Mouse (Mus musculus): ENCODE results near the gene Rnls. TPM values are rescaled to one million over a fixed set of nuclear protein-coding genes. Genes with fewer than 3 reads are reported as not detected.
A peak's percentile ranks its signal among the peaks of the same experiment; 100 is the strongest.

The Rnls gene
- polyA plus RNA-seq, 1 experiment: 0.34 TPM

DNA sequence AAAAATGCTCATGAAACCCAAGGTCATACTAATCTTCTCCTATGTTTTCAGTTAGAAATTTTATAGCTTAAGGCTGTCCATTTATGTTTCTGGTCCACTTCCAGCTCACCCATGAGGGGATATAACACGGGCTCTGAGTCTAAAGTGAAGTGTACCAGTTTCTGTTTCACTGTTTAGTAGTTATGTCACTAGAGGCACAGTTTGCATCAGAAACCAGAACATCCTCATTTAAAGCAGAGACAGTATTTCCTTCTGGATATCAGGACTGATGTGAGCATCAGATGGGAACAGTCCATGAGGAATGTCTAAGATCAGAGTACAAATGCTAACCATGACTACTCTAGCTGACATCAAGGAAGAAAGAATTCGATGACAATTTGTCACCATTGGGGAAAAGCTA, 233.9 kb downstream of the Rnls start:
- no peak overlapping the region for H3K27ac ChIP-seq (ENCODE audit: insufficient read depth, low read length)

DNA sequence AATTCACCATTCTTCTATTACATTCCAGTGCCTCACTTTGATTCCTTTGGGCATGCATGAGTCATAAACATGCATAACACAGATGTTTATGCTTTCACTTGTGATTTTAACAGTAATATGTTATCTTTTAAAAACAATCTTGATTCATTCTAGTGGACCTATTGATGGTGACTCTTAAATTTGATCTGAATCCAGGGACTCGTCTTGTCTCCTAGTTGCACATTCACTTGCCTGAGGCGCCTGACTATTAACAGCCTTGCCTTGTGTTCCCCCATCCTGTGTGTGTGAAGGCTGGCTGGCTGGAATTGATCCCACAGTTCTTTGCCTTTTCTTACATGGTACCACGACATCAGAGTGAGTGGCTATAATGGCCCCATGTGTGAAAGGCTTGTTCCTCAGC, 243.7 kb downstream of the Rnls start:
- H3K36me3 ChIP-seq (ENCODE audit: control insufficient read depth, insufficient read depth, low read length): no peaks in the 10 kb centered on the region
- no peaks in the 10 kb centered on the region for H3K27me3 ChIP-seq (ENCODE audit: control insufficient read depth, insufficient read depth, low read length)
- no peak for DNase-seq (ENCODE audit: low read depth in 1 of 2, low spot score in 2 of 2)
- TF ChIP-seq CTCF (IDR thresholded peaks at IDR 0.05; ENCODE audit: extremely low read depth, insufficient read depth, insufficient read length, insufficient replicate concordance) (no peak), POLR2A (IDR thresholded peaks at IDR 0.05; ENCODE audit: low read depth, low read length) (no peak)
- WGBS: 85% methylated on average over 3 of the region's 3 CpGs
- no peak overlapping the region for H3K4me3 ChIP-seq (ENCODE audit: extremely low read depth, insufficient read depth, insufficient read length)
- no peak overlapping the region for H3K27ac ChIP-seq (ENCODE audit: insufficient read depth, low read length)
- no peaks in the 10 kb centered on the region for H3K4me1 ChIP-seq (ENCODE audit: control insufficient read depth, insufficient read depth, insufficient read length)

More for the DNA sequence above, 233.9 kb downstream of the Rnls start:
- no peak for TF ChIP-seq CTCF (IDR thresholded peaks at IDR 0.05; ENCODE audit: extremely low read depth, insufficient read depth, insufficient read length, insufficient replicate concordance)
- TF ChIP-seq POLR2A (IDR thresholded peaks at IDR 0.05; ENCODE audit: low read depth, low read length): no peak
- Histone ChIP-seq H3K27me3 (ENCODE audit: control insufficient read depth, insufficient read depth, low read length) (no peaks in the 10 kb centered on the region), H3K4me3 (ENCODE audit: extremely low read depth, insufficient read depth, insufficient read length) (no peak overlapping the region), H3K36me3 (ENCODE audit: control insufficient read depth, insufficient read depth, low read length) (no peaks in the 10 kb centered on the region), H3K4me1 (ENCODE audit: control insufficient read depth, insufficient read depth, insufficient read length) (no peaks in the 10 kb centered on the region)
- 39% methylated on average over 2 of the region's 2 CpGs for WGBS
- DNase-seq (ENCODE audit: low read depth in 1 of 2, low spot score in 2 of 2): no peak

DNA sequence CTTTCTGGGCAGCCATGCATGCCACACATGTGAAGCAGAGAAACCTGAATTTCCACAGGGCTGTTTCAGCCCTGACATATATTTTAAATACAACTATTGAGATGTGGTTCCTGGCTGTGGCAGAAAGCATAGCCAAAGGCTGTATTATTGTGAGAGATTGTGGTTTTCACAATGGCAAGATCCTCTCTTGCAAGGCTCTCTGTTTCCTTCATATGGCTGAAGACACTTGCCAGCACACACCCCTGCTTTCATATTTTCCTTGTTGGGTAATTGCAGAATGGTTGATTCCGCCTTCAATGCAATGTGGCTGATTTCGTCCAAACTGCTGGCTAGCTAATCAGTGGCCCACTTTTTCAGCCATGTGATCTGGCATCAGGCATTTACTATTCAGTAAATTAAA, 248.9 kb downstream of the Rnls start:
- DNase-seq (ENCODE audit: low read depth in 1 of 2, low spot score in 2 of 2): no peak
- Histone ChIP-seq H3K36me3 (ENCODE audit: control insufficient read depth, insufficient read depth, low read length) (no peaks in the 10 kb centered on the region), H3K4me3 (ENCODE audit: extremely low read depth, insufficient read depth, insufficient read length) (no peak overlapping the region), H3K4me1 (ENCODE audit: control insufficient read depth, insufficient read depth, insufficient read length) (no peaks in the 10 kb centered on the region), H3K27me3 (ENCODE audit: control insufficient read depth, insufficient read depth, low read length) (no peaks in the 10 kb centered on the region), H3K27ac (ENCODE audit: insufficient read depth, low read length) (no peak overlapping the region)
- no peak for TF ChIP-seq CTCF (IDR thresholded peaks at IDR 0.05; ENCODE audit: extremely low read depth, insufficient read depth, insufficient read length, insufficient replicate concordance)
- TF ChIP-seq POLR2A (IDR thresholded peaks at IDR 0.05; ENCODE audit: low read depth, low read length): no peak
- WGBS: 75% methylated on average over 2 of the region's 2 CpGs

DNA sequence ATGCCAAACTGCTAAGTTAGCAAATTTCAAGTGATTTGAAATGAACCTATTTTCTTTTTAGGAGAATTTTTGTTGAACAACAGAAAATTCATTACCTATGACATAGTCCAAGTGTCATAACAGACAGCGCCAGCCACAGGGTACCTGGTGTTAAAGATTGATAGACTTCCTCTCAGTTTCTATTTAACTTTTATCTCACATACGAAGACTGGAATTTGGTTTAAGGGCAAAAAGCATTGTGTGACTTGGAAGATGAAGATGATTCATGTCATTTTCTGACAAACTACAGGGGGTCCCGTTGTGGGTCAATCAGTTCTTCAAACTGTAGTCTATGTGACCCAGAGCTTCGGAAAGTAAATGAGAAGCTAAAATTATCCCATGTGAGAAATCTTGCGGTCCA, 254.8 kb downstream of the Rnls start:
- H3K36me3 ChIP-seq (ENCODE audit: control insufficient read depth, insufficient read depth, low read length): no peaks in the 10 kb centered on the region
- H3K4me3 ChIP-seq (ENCODE audit: extremely low read depth, insufficient read depth, insufficient read length): no peak overlapping the region
- H3K27me3 ChIP-seq (ENCODE audit: control insufficient read depth, insufficient read depth, low read length): no peaks in the 10 kb centered on the region
- WGBS: 91% methylated on average over 5 of the region's 5 CpGs
- no peak overlapping the region for H3K27ac ChIP-seq (ENCODE audit: insufficient read depth, low read length)
- no peak for DNase-seq (ENCODE audit: low read depth in 1 of 2, low spot score in 2 of 2)
- no peak for TF ChIP-seq POLR2A (IDR thresholded peaks at IDR 0.05; ENCODE audit: low read depth, low read length)
- TF ChIP-seq CTCF (IDR thresholded peaks at IDR 0.05; ENCODE audit: extremely low read depth, insufficient read depth, insufficient read length, insufficient replicate concordance): no peak
- no peaks in the 10 kb centered on the region for H3K4me1 ChIP-seq (ENCODE audit: control insufficient read depth, insufficient read depth, insufficient read length)

DNA sequence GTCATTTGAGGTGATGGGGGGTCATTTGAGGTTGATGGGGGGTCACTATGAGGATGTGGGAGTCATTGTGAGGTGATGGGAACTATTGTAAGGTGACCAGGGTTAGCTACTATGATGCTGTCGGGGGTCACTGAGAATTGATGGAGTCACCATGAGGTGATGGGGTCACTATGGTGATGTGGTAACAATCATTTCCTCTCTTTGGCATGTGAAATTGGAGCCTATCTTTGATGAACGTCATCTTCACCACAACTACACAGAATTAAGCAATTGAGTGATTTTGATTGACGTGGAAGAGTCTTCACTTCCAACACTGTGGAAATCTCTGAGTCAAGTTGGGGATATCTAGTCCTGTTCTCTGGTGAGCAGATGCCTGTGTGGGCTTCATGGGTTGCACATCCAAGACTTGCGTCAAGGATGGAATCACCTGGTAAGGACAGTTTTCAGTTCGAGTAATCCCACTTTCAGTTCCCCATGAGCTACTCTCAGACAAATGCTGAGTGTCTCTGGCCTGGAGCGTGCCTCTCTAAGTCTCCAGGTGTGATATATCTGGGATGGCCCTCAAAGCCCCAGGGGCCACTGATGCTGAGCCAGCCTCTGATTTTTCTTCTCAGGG, 269.4 kb downstream of the Rnls start:
- 61% methylated on average over 6 of the region's 6 CpGs for WGBS
- peaks cover 15% of the 10 kb centered on the region for H3K4me1 ChIP-seq (ENCODE audit: control insufficient read depth, insufficient read depth, insufficient read length)
- no peak overlapping the region for H3K4me3 ChIP-seq (ENCODE audit: extremely low read depth, insufficient read depth, insufficient read length)
- no peaks in the 10 kb centered on the region for H3K36me3 ChIP-seq (ENCODE audit: control insufficient read depth, insufficient read depth, low read length)
- H3K27ac ChIP-seq (ENCODE audit: insufficient read depth, low read length): no peak overlapping the region
- TF ChIP-seq CTCF (IDR thresholded peaks at IDR 0.05; ENCODE audit: extremely low read depth, insufficient read depth, insufficient read length, insufficient replicate concordance) (no peak), POLR2A (IDR thresholded peaks at IDR 0.05; ENCODE audit: low read depth, low read length) (no peak)
- no peak for DNase-seq (ENCODE audit: low read depth in 1 of 2, low spot score in 2 of 2)
- no peaks in the 10 kb centered on the region for H3K27me3 ChIP-seq (ENCODE audit: control insufficient read depth, insufficient read depth, low read length)

DNA sequence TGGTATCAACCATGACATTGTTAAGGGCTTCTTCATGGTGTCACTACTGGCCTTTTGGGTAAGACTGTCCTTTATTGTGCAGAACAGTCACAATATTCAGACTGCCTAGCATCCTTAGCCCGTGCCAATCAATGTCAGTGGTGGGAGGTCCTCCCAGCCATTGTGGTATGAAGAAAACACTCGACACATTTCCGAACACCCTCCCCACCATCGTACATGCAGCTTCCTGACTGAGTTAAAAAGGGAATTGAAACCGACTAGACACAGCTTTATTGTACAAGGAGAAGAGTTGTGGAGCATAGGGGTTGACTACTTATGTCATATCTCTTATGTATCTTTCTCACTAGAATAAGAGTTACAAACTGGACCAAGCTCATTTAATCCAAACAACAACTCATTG, 272.1 kb downstream of the Rnls start:
- Histone ChIP-seq H3K27ac (ENCODE audit: insufficient read depth, low read length) (peak overlapping the region; percentile 80), H3K4me1 (ENCODE audit: control insufficient read depth, insufficient read depth, insufficient read length) (peaks cover 15% of the 10 kb centered on the region), H3K36me3 (ENCODE audit: control insufficient read depth, insufficient read depth, low read length) (no peaks in the 10 kb centered on the region), H3K4me3 (ENCODE audit: extremely low read depth, insufficient read depth, insufficient read length) (no peak overlapping the region), H3K27me3 (ENCODE audit: control insufficient read depth, insufficient read depth, low read length) (no peaks in the 10 kb centered on the region)
- peak; percentile 62 for DNase-seq (ENCODE audit: low read depth in 1 of 2, low spot score in 2 of 2)
- 9% methylated on average over 5 of the region's 5 CpGs for WGBS
- no peak for TF ChIP-seq POLR2A (IDR thresholded peaks at IDR 0.05; ENCODE audit: low read depth, low read length)
- no peak for TF ChIP-seq CTCF (IDR thresholded peaks at IDR 0.05; ENCODE audit: extremely low read depth, insufficient read depth, insufficient read length, insufficient replicate concordance)

DNA sequence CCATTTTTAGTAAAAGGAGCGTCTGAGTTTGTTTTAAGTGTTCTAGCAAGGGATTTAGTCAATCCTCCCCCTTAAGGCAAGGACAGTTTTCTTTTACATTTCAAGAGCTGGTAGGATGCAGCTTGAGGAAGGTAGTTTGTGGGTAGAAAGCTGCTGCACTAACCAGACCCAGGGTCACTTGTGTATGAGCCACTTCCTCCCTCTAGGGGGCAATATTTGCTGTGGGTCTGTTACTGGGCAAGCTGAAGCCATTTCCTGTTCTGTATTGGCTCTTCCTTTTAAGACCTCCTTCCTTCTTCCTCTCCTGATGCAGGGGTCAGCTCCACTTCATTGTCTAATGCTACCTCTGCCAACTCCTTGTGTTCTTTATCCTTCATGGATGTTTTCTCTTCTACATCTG, 273.2 kb downstream of the Rnls start:
- Histone ChIP-seq H3K36me3 (ENCODE audit: control insufficient read depth, insufficient read depth, low read length) (no peaks in the 10 kb centered on the region), H3K4me3 (ENCODE audit: extremely low read depth, insufficient read depth, insufficient read length) (no peak overlapping the region), H3K27me3 (ENCODE audit: control insufficient read depth, insufficient read depth, low read length) (no peaks in the 10 kb centered on the region), H3K27ac (ENCODE audit: insufficient read depth, low read length) (peak overlapping the region; percentile 79; the same call in 1 of the 2 replicates), H3K4me1 (ENCODE audit: control insufficient read depth, insufficient read depth, insufficient read length) (peaks cover 15% of the 10 kb centered on the region)
- DNase-seq (ENCODE audit: low read depth in 1 of 2, low spot score in 2 of 2): peak in 1 of 2 experiments; percentile 58
- WGBS: 29% methylated on average over 1 of the region's 1 CpGs
- TF ChIP-seq POLR2A (IDR thresholded peaks at IDR 0.05; ENCODE audit: low read depth, low read length) (no peak), CTCF (IDR thresholded peaks at IDR 0.05; ENCODE audit: extremely low read depth, insufficient read depth, insufficient read length, insufficient replicate concordance) (peak; percentile 46; the same call in 1 of the 2 replicates)

Data from spleen, adult 2 months (tissue).